Mouse (Mus musculus): ENCODE measurements around the gene Sec16a.

DNA sequence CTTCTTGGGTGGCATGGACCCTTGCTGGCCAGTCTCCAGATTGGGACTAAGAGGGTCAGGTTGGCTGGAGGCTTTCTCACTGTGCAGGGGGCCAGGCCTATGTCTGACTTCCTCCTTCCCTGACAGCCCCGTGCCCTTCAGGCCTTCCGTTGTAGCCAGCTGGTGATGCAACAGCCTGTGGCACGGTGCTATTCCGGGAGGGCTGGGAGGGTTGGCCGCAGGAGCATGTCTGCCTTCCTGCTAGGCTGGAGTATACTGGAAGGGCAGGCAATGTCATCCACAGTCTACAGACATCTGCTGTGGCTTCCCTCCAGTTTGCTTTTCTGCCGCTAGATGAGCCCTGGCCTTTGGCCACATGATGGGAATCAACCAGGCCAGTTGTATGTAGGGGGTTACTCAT is 85.0 kb downstream of the Sec16a start:
- no peak for TF ChIP-seq CTCF (conservative IDR thresholded peaks at IDR 0.05; ENCODE audit: low read length)
- TF ChIP-seq POU5F1 (IDR thresholded peaks at IDR 0.05; ENCODE audit: borderline replicate concordance, low read length) = no peak

All from E14TG2a.4 (cell line).